Mouse (Mus musculus) gonadal fat pad, adult 2 months (tissue): Measurements from ENCODE around the gene Hmg20b. TPM values are rescaled to one million over a fixed set of nuclear protein-coding genes. Genes with fewer than 3 reads are reported as not detected.

Experiments used
- DNase-seq: peaks from one replicate; pipeline ENCODE4 v3.0.0-alpha.2; 2012; ENCODE audit warnings: low read depth
- polyA plus RNA-seq: library from polyadenylated mRNA; depleted of rRNA; stranded (reverse); fragments of >200 nt; gene quantifications from 2 replicates; pipeline ENCODE4 v1.2.3, GENCODE M21; 2012

Gene Hmg20b
- polyA plus RNA-seq, 1 experiment, result 60.3 TPM

DNA sequence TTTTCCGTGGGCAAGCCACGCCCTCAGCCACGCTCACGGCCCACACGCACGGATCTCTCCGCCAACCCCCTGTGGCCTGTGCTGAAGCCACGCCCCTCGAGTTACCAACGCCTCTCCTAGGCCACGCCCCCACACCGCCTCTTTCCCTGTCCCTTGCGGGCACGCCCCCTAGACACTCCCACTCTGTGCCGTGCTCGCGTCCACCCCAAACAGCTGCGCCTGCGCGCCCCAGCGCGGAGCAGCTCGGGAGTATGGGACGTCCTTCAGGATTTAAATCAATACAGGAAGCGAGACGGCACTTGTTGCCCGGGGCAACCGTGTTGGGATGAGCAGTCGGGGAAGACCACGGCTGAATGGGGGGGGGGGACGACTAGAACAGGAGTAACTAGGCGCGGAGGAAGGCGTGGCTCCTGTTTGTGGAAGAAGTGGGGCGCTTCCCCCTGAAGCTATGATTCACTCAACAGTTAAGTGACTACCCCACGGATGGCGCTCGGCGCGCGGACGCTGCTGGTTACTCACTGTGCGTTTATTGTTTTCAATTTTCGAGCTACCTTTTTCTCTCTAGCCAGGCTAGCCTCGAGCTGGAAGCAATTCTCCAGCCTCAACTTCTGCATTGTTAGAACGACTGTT lies 28.4 kb upstream of the Hmg20b start:
- DNase-seq, result peak; percentile 91

DNA sequence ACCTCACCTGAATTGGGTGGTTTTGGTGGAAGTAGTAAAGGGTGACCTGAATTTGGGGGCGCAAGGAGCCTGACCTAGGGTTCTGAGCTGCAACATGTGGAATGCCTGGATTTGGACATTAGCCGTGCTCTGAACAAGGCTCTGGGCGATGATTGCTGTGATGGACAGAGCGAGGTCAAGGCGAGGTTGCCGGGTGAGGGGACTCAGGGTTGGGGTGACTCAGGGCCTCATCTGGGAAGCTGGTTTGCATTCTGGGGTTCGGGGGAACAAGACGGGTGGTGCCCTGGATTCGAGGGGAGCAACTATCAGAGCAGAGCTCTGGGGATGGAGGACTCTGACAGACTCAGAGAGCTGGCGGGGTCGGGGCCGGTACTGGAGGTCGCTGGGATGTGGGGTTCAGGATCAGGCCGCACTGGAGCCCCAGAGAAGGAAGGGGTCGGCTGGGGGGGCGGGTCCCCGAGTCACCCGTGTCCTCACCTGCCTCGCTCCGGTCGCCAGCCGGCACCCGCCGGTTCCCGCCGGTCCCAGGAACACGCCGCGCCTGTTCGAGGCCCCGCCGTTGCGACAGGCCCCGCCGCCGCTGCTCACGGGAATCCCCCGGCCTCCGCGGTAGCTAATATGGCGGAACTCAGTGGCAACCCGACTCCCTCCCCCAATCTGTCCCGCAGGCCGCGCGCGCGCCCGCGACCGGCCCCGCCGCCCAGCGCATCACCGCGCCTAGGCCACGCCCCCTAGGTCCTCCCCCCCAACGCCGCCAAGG lies 27.7 kb upstream of the Hmg20b start, which contains the start of gene Fzr1:
TSS of gene Fzr1 (minus strand) at position 724 of the 760 bp plus-strand sequence.
- DNase-seq, result no peak

GRCm38 (mm10) chr10:81377362-81377664 lies 27.0 kb upstream of the Hmg20b start:
- no peak for DNase-seq

DNA sequence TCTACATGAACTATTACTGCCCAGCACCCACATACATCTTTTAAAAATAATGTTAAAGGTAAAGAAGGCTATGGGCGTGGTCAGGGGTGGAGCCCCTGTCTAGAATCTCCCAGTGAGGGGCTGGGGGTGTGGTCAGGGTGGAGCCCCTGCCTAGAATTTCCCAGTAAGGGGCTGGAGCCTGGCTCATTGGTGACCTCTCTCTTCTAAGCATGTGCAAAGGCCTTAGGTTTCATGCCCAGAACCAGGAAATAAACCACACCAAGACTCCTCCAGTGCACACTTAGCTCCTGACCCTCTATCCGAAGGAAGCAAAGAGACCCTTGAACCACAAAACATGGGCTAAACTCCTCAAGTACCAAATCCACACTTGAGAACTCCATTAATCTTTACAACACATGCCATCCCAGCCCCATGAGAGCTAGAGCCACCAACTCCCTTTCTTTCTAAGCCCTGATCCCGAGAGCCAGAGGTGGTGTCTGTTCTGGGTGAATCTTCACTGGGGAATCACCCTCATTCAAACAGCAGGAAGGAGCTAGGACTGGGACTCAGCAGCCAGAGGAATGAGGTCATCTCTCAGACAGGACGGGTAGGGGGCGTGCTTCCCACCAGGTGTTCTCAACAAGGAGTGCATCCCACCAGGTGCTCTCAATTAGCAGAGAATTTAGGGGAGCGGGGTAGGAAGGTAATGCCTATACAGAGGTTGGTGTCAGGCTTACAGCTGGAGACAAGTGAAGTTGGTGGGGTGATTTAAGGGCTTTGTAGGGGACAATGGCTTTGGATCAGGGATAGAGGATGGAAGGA lies 26.5 kb upstream of the Hmg20b start:
- DNase-seq, result no peak

GRCm38 (mm10) chr10:81375322-81375721 lies 25.0 kb upstream of the Hmg20b start:
- no peak for DNase-seq

DNA sequence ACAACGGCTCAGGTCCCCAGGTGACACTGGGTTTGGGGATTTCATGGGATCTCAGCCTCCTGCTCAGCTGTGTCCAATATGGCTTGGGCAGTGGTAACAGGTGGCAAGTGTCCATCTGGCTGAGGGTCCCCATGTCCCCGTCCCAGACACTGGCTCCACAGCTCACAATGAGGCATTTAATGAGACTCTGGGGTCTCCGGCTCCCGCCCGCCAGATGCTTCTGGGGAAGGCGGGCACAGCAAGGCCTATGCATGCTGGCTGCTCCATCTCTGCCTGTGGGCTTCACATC lies 16.9 kb upstream of the Hmg20b start:
- no peak for DNase-seq

DNA sequence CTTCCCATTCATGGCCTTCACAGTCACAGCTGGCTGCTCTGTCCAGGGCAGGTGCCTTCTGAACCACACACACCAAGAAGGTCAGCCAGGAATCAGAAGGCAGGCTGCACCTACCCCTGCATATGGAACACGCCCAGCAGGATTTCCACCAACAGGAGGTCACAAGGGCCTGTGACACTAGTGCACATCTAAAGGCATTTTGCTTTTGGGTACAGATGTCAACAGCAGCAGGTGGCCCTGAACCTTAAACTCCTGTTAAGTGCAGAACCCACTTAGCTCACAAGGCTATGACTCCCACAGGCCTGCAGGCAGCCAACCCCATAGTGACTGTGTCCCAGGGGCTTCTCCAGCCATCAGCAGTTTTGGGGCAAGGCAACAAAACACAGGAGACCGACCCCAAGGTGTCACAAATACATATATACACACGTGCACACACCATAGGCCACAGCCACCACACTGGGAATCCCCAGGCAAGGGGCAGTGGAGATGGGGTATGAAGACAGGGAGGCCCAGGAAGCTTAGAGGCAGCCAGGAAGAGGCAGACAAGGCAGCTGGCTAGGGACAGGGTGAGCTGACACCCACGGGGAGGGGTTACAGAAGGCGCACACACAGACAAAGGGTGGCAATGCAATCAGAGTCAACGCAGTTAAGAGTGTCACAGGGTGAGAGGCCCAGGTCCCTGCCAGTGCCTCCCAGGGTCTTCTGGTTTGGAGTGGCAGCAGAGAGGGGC lies 16.4 kb upstream of the Hmg20b start:
- DNase-seq, result no peak

DNA sequence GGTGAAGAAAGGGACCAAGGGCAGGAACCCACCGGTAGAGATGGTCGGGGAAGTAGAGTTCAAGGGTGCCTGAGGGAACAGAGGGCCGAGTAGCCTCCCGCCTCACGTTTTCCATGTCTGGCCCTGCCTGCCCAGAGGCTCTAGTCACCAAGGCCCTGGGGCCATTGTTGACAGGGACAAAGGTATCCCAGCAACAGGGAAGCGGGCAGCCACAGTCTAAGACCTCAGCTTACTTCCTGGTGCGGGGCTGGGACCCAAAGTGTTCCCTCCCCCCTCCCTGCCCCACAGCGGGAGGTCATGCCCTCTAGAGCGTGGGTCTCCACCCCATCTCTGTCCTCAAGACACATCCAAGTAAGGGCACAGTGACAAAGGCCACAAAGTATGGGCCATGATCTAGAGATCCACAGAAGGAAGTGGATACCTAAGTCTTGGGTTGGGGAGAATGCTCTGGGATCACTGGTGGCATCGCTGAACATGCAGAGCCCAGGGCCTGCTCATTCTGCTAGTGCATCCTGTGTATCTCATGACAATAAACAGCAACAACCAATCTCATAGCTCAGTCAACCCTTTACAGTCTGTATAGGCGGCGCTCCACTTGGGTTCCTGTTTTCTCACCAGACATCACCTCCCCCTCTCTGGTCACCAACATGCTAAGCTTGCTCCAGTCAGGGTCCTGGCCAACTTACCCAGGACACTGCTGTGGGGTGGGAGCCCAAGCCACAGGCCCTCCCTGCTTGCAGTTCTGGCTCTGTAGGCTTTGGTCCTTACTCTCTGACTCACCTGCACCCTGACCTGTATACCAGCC lies 15.6 kb upstream of the Hmg20b start, which contains the start of gene 4930404N11Rik:
TSS of gene 4930404N11Rik (minus strand) at position 145 of the 805 bp plus-strand sequence.
- DNase-seq, result no peak

DNA sequence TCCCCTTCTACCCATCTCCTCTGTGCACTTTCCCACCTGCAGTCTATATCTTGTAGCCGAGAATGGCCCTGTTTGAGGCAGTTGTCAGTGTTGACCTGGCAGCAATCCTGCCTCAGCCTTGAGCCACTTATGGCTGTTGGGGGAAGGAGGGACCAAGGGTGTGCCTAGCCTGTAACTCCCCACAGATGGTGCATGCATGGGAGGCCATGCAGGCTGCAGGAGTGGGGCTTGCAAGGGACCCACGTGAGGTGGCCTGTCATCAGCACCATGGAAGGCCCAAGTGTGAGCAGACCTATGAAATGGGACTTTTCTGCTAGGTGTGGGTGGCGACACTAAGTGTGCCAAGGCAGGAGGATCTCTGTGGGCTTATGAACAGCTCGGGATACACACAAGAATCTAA lies 14.8 kb upstream of the Hmg20b start:
- no peak for DNase-seq

- DNase-seq, result no peak
These were observed 14.4 kb upstream of the Hmg20b start for GRCm38 (mm10) chr10:81364666-81365065.

DNA sequence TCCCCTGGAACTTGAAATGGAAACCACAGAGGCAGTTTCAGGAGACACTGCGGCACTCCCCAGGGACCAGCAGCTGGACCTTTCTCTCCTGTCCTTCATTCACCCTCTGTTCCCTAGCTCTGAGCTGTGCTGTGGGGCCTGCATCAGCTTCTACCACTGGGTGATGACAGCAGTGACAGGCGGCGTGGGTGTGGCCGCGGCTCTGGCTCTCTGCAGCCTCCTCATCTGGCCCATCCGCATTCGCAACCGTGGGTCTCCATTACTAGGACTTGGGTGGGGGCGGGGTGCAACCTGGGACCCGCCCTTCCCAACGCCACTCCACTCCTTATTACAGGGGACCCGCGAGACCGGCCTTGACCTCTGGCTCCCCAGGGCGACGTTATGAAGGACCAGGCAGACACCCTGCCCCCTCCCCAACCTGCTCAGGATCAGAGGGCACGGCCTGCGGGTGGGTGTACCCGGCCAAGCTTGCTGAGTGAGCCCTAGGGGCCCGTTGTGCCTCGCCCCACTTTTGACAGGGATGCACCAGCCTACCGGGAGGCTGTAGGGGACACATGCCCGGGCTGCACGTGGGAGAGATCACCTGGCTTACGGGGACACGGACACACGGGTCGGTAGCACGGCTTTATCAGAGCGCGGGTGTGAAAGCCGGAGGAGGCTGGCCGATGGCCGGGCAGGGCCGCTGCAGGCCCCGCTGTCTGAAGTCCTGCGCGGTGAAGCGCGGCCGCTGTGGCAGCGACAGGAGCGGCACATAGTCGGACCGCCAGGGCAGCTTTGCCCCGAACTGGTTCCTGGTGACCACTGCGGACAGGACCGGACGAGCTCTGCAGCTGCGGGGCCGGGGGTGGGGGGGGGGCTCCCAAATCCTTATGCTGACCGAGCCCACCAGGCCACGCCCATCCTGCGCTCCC lies 13.4 kb upstream of the Hmg20b start:
- no peak for DNase-seq

DNA sequence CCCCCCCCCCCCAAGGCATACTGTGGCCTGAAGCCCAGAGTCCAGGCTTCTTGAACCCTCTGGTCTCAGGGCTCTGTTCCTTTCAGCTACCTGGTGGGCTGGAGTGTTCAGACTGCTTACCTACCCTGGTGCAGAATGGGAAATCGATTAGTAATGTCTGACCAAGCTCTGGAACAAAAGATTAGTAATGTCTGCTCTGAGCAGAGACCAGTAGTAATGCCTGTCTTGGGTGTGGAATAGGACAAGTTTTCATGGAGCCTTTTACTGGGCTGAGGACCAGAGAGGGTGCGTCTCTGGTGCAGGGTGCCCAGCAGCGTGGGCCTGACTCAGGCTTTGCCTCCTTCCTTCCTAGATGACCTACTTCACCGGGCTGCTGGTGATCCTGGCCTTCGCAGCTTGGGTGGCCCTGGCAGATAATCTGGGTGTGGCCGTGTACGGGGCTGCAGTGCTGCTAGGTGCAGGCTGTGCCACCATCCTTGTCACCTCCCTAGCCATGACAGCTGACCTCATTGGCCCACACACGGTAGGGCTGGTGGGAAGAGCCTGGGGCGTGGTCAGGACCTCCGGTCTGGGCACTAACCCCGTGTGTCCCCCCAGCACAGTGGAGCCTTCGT lies 12.2 kb upstream of the Hmg20b start:
- no peak for DNase-seq

GRCm38 (mm10) chr10:81360721-81361120 lies 10.4 kb upstream of the Hmg20b start:
- no peak for DNase-seq

GRCm38 (mm10) chr10:81358841-81359240 lies 8.6 kb upstream of the Hmg20b start:
- no peak for DNase-seq

GRCm38 (mm10) chr10:81358209-81358608 lies 7.9 kb upstream of the Hmg20b start:
- DNase-seq, result no peak

DNA sequence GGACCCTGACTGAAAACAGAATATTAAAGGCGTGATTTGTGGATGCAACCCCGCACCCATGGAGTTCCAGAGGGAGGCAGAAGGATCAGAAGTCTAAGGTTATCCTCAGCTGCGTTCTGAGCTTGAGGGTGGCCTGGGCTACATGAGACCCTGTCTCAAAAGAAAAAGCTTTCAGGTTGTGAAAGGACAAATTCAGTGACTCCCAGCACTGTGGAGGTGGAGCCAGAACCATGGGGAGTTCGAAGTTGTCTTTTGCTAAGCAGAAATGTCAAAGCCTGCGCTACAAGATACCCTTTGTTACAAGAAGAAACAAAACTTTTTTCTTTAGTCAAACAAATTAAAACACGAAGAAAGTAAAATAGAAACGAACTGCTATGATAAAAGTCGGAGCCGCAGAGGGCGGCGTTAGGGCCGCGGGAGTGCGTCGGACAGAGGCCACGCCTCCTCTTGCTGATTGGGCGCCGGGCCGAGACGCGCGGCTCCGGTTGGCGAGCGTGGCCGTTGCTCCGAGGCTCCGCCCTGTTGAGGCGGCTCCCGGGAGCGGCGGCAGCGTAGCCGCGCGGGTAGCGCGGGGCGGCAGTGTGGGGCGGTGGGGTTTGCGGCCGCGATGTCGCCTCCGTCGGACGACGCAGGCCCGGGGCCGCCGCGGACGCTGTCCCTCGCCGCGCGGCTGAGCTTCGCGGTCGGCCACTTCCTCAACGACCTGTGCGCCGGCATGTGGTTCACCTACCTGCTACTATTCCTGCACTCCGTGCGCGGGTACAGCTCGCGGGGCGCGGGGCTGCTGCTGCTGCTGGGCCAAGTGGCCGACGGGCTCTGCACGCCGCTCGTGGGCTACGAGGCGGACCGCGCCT lies 6.9 kb upstream of the Hmg20b start, which contains the start of gene Mfsd12:
TSS of gene Mfsd12 (plus strand) at position 501 of the 854 bp plus-strand sequence.
- no peak for DNase-seq

DNA sequence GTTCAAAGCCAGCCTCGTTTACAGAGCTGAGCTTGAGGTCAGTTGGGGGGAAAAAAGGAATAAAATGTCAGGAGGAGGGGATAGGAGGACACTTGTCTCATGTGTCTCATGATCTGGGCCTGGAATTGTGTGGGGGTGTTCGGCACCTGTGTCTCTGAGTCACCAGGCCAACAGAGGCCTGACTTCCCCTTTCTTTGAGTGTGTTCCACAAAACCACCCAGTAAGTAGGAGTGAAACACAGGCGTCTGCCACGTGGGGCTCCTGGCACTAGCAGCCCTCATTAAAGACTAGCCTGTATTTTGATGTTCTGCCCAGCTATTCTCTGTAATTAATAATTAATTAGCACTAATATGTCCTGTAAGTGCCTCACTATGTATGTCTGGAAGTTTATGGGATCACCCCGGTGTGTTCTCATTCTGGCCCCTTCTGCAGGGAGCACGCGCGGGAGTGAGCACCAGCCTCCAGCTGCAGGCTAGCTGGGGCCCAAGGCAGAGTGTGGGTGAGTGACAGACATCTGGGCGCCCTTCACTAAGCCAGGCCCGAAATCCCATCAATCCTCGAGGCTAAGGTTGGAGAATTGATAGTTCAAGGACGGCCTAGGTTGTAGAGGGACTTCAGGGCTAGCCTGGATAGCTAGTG lies 6.2 kb upstream of the Hmg20b start:
- DNase-seq, result no peak

DNA sequence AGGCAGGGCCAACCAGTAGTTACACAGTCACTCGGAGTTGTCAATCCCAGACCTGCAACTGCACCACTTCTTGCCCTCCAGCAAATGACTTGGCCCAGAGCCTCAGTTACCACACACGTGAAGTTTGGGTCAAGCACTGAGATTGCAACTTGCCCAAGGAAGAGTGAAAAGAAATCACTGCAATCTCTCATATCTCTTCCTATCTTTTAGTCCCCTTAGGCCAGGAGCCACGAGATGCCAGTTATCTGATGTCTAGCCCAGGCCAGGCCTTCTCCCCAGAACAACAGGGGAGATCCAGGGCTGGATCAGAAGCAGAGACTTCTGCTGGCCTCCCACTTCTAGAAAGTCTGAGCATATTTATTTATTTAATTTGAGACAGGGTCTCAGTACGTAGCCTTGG lies 5.3 kb upstream of the Hmg20b start:
- DNase-seq, result no peak
